Mouse (Mus musculus) spleen, postnatal 10 days (tissue): Measurements from ENCODE around the gene Emcn.

Experiments
- DNase-seq, 2 experiments: peaks; one replicate each; pipeline ENCODE4 v3.0.0; 2021 to 2022; ENCODE audit warnings: low spot score in 2 of 2

Gene Emcn

GRCm38 (mm10) chr3:137340938-137341337 is at the start of gene Emcn:
Emcn (plus strand) TSS chr3:137341067.
- DNase-seq: no peak

GRCm38 (mm10) chr3:137293174-137293591 is 47.7 kb upstream of the Emcn start:
- peak in 1 of 2 experiments; percentile 15 for DNase-seq

GRCm38 (mm10) chr3:137298230-137298629 is 42.6 kb upstream of the Emcn start:
- DNase-seq: no peak

- DNase-seq: no peak
These were observed 40.7 kb upstream of the Emcn start for GRCm38 (mm10) chr3:137300210-137300609.

- DNase-seq: no peak
These were observed 39.7 kb upstream of the Emcn start for GRCm38 (mm10) chr3:137301195-137301594.

GRCm38 (mm10) chr3:137302804-137303203 is 38.1 kb upstream of the Emcn start:
- no peak for DNase-seq

- no peak for DNase-seq
These were observed 30.9 kb upstream of the Emcn start for GRCm38 (mm10) chr3:137309959-137310358.

- no peak for DNase-seq
These were observed 28.3 kb upstream of the Emcn start for GRCm38 (mm10) chr3:137312540-137312939.

- DNase-seq: no peak
These were observed 27.0 kb upstream of the Emcn start for GRCm38 (mm10) chr3:137313775-137314362.

- DNase-seq: no peak
These were observed 22.5 kb upstream of the Emcn start for GRCm38 (mm10) chr3:137318371-137318770.

GRCm38 (mm10) chr3:137319950-137320349 is 20.9 kb upstream of the Emcn start:
- no peak for DNase-seq

- no peak for DNase-seq
These were observed 18.6 kb upstream of the Emcn start for GRCm38 (mm10) chr3:137322304-137322703.

- no peak for DNase-seq
These were observed 11.0 kb upstream of the Emcn start for GRCm38 (mm10) chr3:137329898-137330297.

- DNase-seq: no peak
These were observed 9.9 kb upstream of the Emcn start for GRCm38 (mm10) chr3:137330950-137331349.

GRCm38 (mm10) chr3:137332531-137332930 is 8.3 kb upstream of the Emcn start:
- no peak for DNase-seq

- DNase-seq: no peak
These were observed 4.9 kb upstream of the Emcn start for GRCm38 (mm10) chr3:137335957-137336356.

GRCm38 (mm10) chr3:137343446-137343845 is 2.6 kb downstream of the Emcn start:
- no peak for DNase-seq

- DNase-seq: no peak
These were observed 11.0 kb downstream of the Emcn start for GRCm38 (mm10) chr3:137351882-137352281.

GRCm38 (mm10) chr3:137356697-137357096 is 15.8 kb downstream of the Emcn start:
- no peak for DNase-seq

GRCm38 (mm10) chr3:137367123-137367825 is 26.4 kb downstream of the Emcn start:
- no peak for DNase-seq

GRCm38 (mm10) chr3:137367826-137368325 is 27.0 kb downstream of the Emcn start:
- no peak for DNase-seq

GRCm38 (mm10) chr3:137372854-137373253 is 32.0 kb downstream of the Emcn start:
- no peak for DNase-seq

- no peak for DNase-seq
These were observed 41.4 kb downstream of the Emcn start for GRCm38 (mm10) chr3:137382311-137382710.
